Mouse (Mus musculus): ENCODE data around the gene Gdf11.

- no peak for TF ChIP-seq MAX (IDR thresholded peaks at IDR 0.05)
- TF ChIP-seq CTCF (IDR thresholded peaks at IDR 0.05; ENCODE audit: control insufficient read depth, insufficient read depth, insufficient read length), result no peak
- no peak for TF ChIP-seq USF1 (IDR thresholded peaks at IDR 0.05; ENCODE audit: low read depth)
Measured at GRCm38 (mm10) chr10:128916665-128917064, 25.1 kb upstream of the Gdf11 start.
